Mouse (Mus musculus): Measurements from ENCODE around the gene H2-DMa. TPM values are rescaled to one million over a fixed set of nuclear protein-coding genes. Genes with fewer than 3 reads are reported as not detected.
A peak's percentile ranks its signal among the peaks of the same experiment; 100 is the strongest.

H2-DMa gene
- polyA plus RNA-seq, 1 experiment from 2014 or later = 13.0 TPM

GRCm38 (mm10) chr17:34093199-34093874 lies 26.0 kb upstream of the H2-DMa start:
- Histone ChIP-seq H3K4me3 (no peak overlapping the region), H3K27me3 (no peaks in the 10 kb centered on the region), H3K9me3 (no peaks in the 10 kb centered on the region), H3K36me3 (no peaks in the 10 kb centered on the region), H3K4me1 (no peaks in the 10 kb centered on the region), H3K27ac (replicated peaks) (no peak overlapping the region), H3K9ac (replicated peaks) (no peak overlapping the region), H3K4me2 (replicated peaks) (no peak overlapping the region)
- 33% methylated on average over 7 of the region's 7 CpGs for WGBS
- ATAC-seq (replicated peaks) = no peak

DNA sequence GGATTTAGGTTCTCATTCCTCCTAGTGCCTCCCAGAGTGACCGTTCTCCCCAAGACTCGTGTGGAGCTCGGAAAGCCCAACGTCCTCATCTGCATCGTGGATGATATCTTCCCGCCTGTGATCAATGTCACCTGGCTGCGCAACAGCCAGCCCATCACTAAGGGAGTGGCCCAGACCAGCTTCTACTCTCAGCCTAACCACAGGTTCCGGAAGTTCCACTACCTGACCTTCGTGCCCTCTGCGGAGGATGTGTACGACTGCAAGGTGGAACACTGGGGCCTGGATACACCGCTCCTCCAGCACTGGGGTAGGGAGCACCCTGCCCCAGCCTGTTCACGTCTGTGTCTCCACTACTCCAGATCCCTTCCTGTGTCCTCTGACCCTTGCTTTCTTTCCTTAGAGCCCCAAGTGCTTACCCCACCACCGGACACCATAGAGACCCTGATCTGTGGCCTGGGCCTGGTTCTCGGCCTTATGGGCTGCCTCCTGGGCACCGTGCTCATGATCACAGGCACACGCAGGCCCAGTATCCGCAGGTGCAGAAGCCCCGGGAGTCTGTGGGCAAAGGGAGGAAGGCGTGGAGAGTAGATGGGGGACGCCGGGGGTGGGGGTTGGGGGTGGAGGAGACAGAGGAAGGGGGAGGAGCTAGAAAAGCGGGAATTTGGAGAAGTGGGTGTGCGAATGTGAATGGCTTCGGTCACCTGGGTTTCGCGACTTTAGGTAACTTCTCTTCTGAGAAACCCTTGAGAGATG lies 24.9 kb upstream of the H2-DMa start:
- H3K4me1 ChIP-seq = no peaks in the 10 kb centered on the region
- no peak overlapping the region for H3K27ac ChIP-seq (replicated peaks)
- H3K4me3 ChIP-seq = no peak overlapping the region
- H3K9me3 ChIP-seq = no peaks in the 10 kb centered on the region
- 90% methylated on average over 27 of the region's 27 CpGs for WGBS
- H3K36me3 ChIP-seq = no peaks in the 10 kb centered on the region
- ATAC-seq (replicated peaks) = no peak
- H3K9ac ChIP-seq (replicated peaks) = no peak overlapping the region
- no peaks in the 10 kb centered on the region for H3K27me3 ChIP-seq
- H3K4me2 ChIP-seq (replicated peaks) = no peak overlapping the region

DNA sequence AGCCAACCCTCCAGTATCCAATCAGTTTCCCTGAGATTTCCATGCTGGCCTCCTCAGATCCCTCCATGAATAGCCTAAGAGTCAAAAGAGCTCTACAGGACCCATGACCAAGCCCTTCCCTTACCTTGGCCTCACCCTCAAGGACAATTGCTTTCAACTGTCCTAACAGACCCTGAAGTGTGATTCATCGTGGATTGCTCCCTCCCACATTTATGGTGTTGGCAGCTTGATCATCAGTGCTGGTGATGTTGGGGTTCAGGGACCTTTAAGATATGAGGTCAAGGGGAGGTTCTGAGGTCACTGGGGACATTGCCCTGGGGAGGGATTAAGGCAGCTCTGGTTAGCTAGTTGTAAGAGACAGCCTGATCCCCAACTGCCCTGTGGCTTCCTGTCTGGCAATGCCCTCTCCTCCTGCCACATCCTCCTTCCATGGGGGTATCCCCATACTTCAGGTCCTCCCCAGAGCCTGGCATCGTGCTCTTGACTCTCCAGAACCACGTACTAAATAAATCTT lies 22.8 kb upstream of the H2-DMa start:
- H3K4me2 ChIP-seq (replicated peaks) = no peak overlapping the region
- no peak overlapping the region for H3K27ac ChIP-seq (replicated peaks)
- no peaks in the 10 kb centered on the region for H3K36me3 ChIP-seq
- no peaks in the 10 kb centered on the region for H3K9me3 ChIP-seq
- no peak for ATAC-seq (replicated peaks)
- H3K9ac ChIP-seq (replicated peaks) = no peak overlapping the region
- H3K4me1 ChIP-seq = peaks cover 7% of the 10 kb centered on the region
- H3K4me3 ChIP-seq = no peak overlapping the region
- WGBS = 75% methylated on average over 3 of the region's 3 CpGs
- no peaks in the 10 kb centered on the region for H3K27me3 ChIP-seq

DNA sequence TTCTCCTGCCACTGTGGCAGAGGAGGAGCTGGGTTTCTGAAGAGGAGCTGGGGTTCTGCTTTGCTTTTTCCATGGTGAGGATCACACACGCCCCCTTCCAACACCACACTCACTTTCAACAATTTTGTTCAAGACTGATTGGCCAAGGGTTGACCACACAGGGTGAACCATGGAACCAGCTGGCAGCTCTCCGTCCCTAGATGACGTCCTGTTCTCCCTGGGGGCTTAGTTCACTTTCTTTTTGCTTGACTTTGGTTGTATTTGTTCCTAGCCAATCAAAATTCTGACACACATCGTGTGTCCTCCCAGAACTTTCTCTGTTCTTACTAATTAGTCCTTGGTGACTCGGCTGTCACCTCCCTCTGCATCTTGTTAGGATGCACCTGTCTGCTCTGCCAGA lies 22.1 kb upstream of the H2-DMa start:
- 56% methylated on average over 5 of the region's 5 CpGs for WGBS
- Histone ChIP-seq H3K36me3 (no peaks in the 10 kb centered on the region), H3K9me3 (no peaks in the 10 kb centered on the region), H3K9ac (replicated peaks) (no peak overlapping the region), H3K4me3 (no peak overlapping the region), H3K27me3 (no peaks in the 10 kb centered on the region), H3K4me1 (peaks cover 9% of the 10 kb centered on the region), H3K27ac (replicated peaks) (no peak overlapping the region), H3K4me2 (replicated peaks) (no peak overlapping the region)
- ATAC-seq (replicated peaks) = no peak

- Histone ChIP-seq H3K27me3 (no peaks in the 10 kb centered on the region), H3K9ac (replicated peaks) (no peak overlapping the region), H3K4me2 (replicated peaks) (no peak overlapping the region), H3K4me1 (peaks cover 9% of the 10 kb centered on the region), H3K4me3 (no peak overlapping the region), H3K27ac (replicated peaks) (no peak overlapping the region), H3K36me3 (no peaks in the 10 kb centered on the region), H3K9me3 (no peaks in the 10 kb centered on the region)
- ATAC-seq (replicated peaks) = no peak
- 66% methylated on average over 10 of the region's 10 CpGs for WGBS
Measured at GRCm38 (mm10) chr17:34098709-34099479, 20.4 kb upstream of the H2-DMa start.

- no peaks in the 10 kb centered on the region for H3K9me3 ChIP-seq
- H3K4me3 ChIP-seq = no peak overlapping the region
- no peak overlapping the region for H3K9ac ChIP-seq (replicated peaks)
- ATAC-seq (replicated peaks) = no peak
- peaks cover 9% of the 10 kb centered on the region for H3K4me1 ChIP-seq
- H3K36me3 ChIP-seq = no peaks in the 10 kb centered on the region
- 23% methylated on average over 5 of the region's 5 CpGs for WGBS
- no peak overlapping the region for H3K27ac ChIP-seq (replicated peaks)
- H3K27me3 ChIP-seq = no peaks in the 10 kb centered on the region
- H3K4me2 ChIP-seq (replicated peaks) = no peak overlapping the region
Measured at GRCm38 (mm10) chr17:34099531-34099930, 19.8 kb upstream of the H2-DMa start.

- no peaks in the 10 kb centered on the region for H3K27me3 ChIP-seq
- ATAC-seq (replicated peaks) = peak; percentile 35; the same call in 1 of the 2 replicates
- no peak overlapping the region for H3K27ac ChIP-seq (replicated peaks)
- WGBS = 31% methylated on average over 5 of the region's 5 CpGs
- no peak overlapping the region for H3K4me2 ChIP-seq (replicated peaks)
- H3K9ac ChIP-seq (replicated peaks) = no peak overlapping the region
- no peaks in the 10 kb centered on the region for H3K36me3 ChIP-seq
- no peak overlapping the region for H3K4me3 ChIP-seq
- peaks cover 9% of the 10 kb centered on the region for H3K4me1 ChIP-seq
- no peaks in the 10 kb centered on the region for H3K9me3 ChIP-seq
Measured at GRCm38 (mm10) chr17:34101185-34101584, 18.2 kb upstream of the H2-DMa start.

DNA sequence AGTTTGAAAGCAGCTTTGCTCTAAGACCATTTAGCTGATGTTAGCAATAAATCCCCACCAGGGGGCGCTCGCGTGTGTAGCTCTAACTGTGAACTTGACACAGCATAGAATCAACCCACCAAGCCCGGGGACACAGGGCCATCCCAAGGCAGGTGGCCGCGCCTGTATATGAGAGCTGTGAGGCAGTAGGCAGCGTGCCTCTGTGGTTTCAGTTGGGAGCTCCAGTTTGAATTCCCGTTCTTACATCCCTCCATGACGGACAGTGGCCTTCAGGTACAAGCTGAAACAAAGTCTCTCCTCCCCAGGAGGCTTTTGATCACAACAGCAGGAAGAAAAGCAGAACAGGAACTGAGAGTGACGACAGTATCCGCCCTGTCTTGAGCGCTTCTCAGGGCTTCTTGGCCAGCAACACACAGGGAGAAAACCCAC lies 17.7 kb upstream of the H2-DMa start:
- no peaks in the 10 kb centered on the region for H3K27me3 ChIP-seq
- no peaks in the 10 kb centered on the region for H3K36me3 ChIP-seq
- H3K4me3 ChIP-seq = no peak overlapping the region
- ATAC-seq (replicated peaks) = peak; percentile 76
- H3K9ac ChIP-seq (replicated peaks) = 0 out of 2 replicates have a peak overlapping the region, but pooled peaks have one; percentile 17
- H3K4me1 ChIP-seq = peaks cover 9% of the 10 kb centered on the region
- WGBS = 8% methylated on average over 12 of the region's 12 CpGs
- H3K27ac ChIP-seq (replicated peaks) = no peak overlapping the region
- H3K4me2 ChIP-seq (replicated peaks) = peak overlapping the region; percentile 32; the same call in 1 of the 2 replicates
- H3K9me3 ChIP-seq = no peaks in the 10 kb centered on the region

DNA sequence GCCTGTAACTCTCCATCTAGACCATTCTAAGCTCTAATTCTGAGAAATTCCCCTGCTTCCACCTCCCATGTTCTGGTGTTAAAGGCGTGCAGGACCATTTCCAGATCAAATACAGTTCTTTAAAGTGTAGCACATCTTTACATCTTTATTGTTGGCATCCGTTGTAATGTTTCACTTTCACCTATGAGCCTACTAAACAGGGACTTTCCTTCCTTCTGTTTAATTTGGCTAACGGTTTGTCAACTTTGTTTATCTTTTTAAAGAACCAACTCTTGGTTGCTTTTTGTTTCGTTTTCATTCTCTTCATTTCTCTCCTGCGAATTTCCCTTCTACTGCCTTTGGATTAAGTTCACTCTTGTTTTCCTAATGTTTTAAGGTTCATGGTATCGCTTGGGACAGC lies 16.5 kb upstream of the H2-DMa start:
- H3K4me1 ChIP-seq = peaks cover 9% of the 10 kb centered on the region
- H3K27ac ChIP-seq (replicated peaks) = no peak overlapping the region
- no peaks in the 10 kb centered on the region for H3K36me3 ChIP-seq
- H3K9me3 ChIP-seq = no peaks in the 10 kb centered on the region
- H3K4me3 ChIP-seq = no peak overlapping the region
- H3K9ac ChIP-seq (replicated peaks) = no peak overlapping the region
- no peak overlapping the region for H3K4me2 ChIP-seq (replicated peaks)
- WGBS = 78% methylated on average over 6 of the region's 6 CpGs
- no peaks in the 10 kb centered on the region for H3K27me3 ChIP-seq
- no peak for ATAC-seq (replicated peaks)

GRCm38 (mm10) chr17:34104804-34105203 lies 14.5 kb upstream of the H2-DMa start:
- Histone ChIP-seq H3K4me1 (peaks cover 9% of the 10 kb centered on the region), H3K9me3 (no peaks in the 10 kb centered on the region), H3K27me3 (no peaks in the 10 kb centered on the region), H3K27ac (replicated peaks) (no peak overlapping the region), H3K4me2 (replicated peaks) (no peak overlapping the region), H3K9ac (replicated peaks) (no peak overlapping the region), H3K4me3 (no peak overlapping the region), H3K36me3 (peaks cover 6% of the 10 kb centered on the region)
- no peak for ATAC-seq (replicated peaks)
- 88% methylated on average over 9 of the region's 9 CpGs for WGBS

GRCm38 (mm10) chr17:34106555-34106954 lies 12.8 kb upstream of the H2-DMa start:
- peaks cover 13% of the 10 kb centered on the region for H3K4me1 ChIP-seq
- H3K27ac ChIP-seq (replicated peaks) = no peak overlapping the region
- H3K36me3 ChIP-seq = peaks cover 22% of the 10 kb centered on the region
- H3K4me3 ChIP-seq = no peak overlapping the region
- no peak overlapping the region for H3K4me2 ChIP-seq (replicated peaks)
- 86% methylated on average over 7 of the region's 7 CpGs for WGBS
- ATAC-seq (replicated peaks) = no peak
- H3K9me3 ChIP-seq = no peaks in the 10 kb centered on the region
- no peaks in the 10 kb centered on the region for H3K27me3 ChIP-seq
- H3K9ac ChIP-seq (replicated peaks) = no peak overlapping the region

Data from forebrain, embryonic 15.5 days (tissue).